Mouse (Mus musculus) testis, adult 2 months (tissue): ENCODE results near the gene Flrt1. TPM values are rescaled to one million over a fixed set of nuclear protein-coding genes. Genes with fewer than 3 reads are reported as not detected.

Experiments
- H3K27ac ChIP-seq: fragments of 200-500 bp; 2 replicates; pipeline ENCODE4 v1.5.1; 2012; ENCODE audit warnings: low read depth, low read length; ENCODE audit not compliant: control insufficient read depth, insufficient read depth
- H3K27me3 ChIP-seq: fragments of 200-500 bp; 2 replicates; pipeline ENCODE4 v1.6.1; 2012; ENCODE audit warnings: mild to moderate bottlenecking, low read length, moderate library complexity; ENCODE audit not compliant: control insufficient read depth, insufficient read depth
- H3K36me3 ChIP-seq: fragments of 200-500 bp; 2 replicates; pipeline ENCODE4 v1.6.1; 2012; ENCODE audit warnings: mild to moderate bottlenecking, low read length; ENCODE audit not compliant: control insufficient read depth, insufficient read depth
- H3K4me1 ChIP-seq: fragments of 200-500 bp; 2 replicates; pipeline ENCODE4 v1.6.1; 2012; ENCODE audit warnings: low read length; ENCODE audit not compliant: control insufficient read depth, insufficient read depth
- H3K4me3 ChIP-seq: fragments of 200-500 bp; 2 replicates; pipeline ENCODE4 v1.5.1; 2012; ENCODE audit warnings: low read depth, mild to moderate bottlenecking, low read length, moderate library complexity, mixed read lengths; ENCODE audit not compliant: control insufficient read depth
- CTCF ChIP-seq: fragments of 200-500 bp; IDR thresholded peaks from 2 replicates; pipeline ENCODE4 v1.5.1; 2012; ENCODE audit warnings: low read depth, mild to moderate bottlenecking, inconsistent platforms, low read length, moderate library complexity; ENCODE audit not compliant: control insufficient read depth, insufficient read depth, insufficient replicate concordance
- POLR2A ChIP-seq: fragments of 200-500 bp; IDR thresholded peaks from 2 replicates; pipeline ENCODE4 v1.6.1; 2012; ENCODE audit warnings: low read depth, mild to moderate bottlenecking, inconsistent platforms, low read length, moderate library complexity; ENCODE audit not compliant: control insufficient read depth
- polyA plus RNA-seq: library from polyadenylated mRNA; depleted of rRNA; stranded (reverse); fragments of >200 nt; gene quantifications from 2 replicates; pipeline ENCODE4 v1.2.3, GENCODE M21; 2012

The Flrt1 gene
- polyA plus RNA-seq, 1 experiment: 3.1 TPM

- Histone ChIP-seq H3K27me3 (no peaks in the 10 kb centered on the region), H3K4me1 (no peaks in the 10 kb centered on the region; the same call in 1 of the 2 replicates), H3K4me3 (no peak overlapping the region), H3K27ac (no peak overlapping the region), H3K36me3 (no peaks in the 10 kb centered on the region)
- no peak for TF ChIP-seq POLR2A
- no peak for TF ChIP-seq CTCF
Observed at GRCm38 (mm10) chr19:7117653-7118307, 12.3 kb upstream of the Flrt1 start.

GRCm38 (mm10) chr19:7117141-7117540 is 11.6 kb upstream of the Flrt1 start:
- H3K27me3 ChIP-seq: no peaks in the 10 kb centered on the region
- TF ChIP-seq CTCF (no peak), POLR2A (no peak)
- no peaks in the 10 kb centered on the region; the same call in 1 of the 2 replicates for H3K4me1 ChIP-seq
- no peak overlapping the region for H3K4me3 ChIP-seq
- H3K36me3 ChIP-seq: no peaks in the 10 kb centered on the region
- no peak overlapping the region for H3K27ac ChIP-seq

- TF ChIP-seq POLR2A (no peak), CTCF (no peak)
- H3K27me3 ChIP-seq: no peaks in the 10 kb centered on the region
- no peaks in the 10 kb centered on the region; the same call in 1 of the 2 replicates for H3K4me1 ChIP-seq
- H3K36me3 ChIP-seq: no peaks in the 10 kb centered on the region
- H3K27ac ChIP-seq: no peak overlapping the region
- no peak overlapping the region for H3K4me3 ChIP-seq
Observed at GRCm38 (mm10) chr19:7116038-7116731, 10.7 kb upstream of the Flrt1 start.

GRCm38 (mm10) chr19:7113574-7113973 is 8.0 kb upstream of the Flrt1 start:
- Histone ChIP-seq H3K36me3 (no peaks in the 10 kb centered on the region), H3K27me3 (no peaks in the 10 kb centered on the region), H3K4me3 (no peak overlapping the region), H3K27ac (no peak overlapping the region), H3K4me1 (no peaks in the 10 kb centered on the region)
- TF ChIP-seq CTCF: no peak
- no peak for TF ChIP-seq POLR2A

DNA sequence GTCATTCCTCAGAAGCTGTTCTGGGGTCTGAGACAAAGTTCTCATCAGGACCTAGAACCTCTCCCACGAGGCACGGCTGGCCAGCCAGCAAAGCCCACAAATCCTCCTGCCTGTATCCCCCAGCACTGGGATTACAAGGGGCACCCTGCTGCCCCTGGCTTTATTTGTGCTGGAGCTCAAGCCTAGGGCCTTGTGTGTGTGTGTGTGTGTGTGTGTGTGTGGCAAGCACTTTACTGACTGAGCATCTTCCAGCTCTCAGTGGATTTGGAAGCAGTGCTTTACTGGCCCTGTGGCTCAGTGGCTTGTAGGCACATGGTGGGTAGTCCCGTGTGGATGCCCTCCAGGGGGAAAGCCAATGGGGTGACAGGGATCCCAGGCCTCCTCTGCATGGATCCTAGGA is 7.1 kb upstream of the Flrt1 start:
- H3K27ac ChIP-seq: no peak overlapping the region
- no peak overlapping the region for H3K4me3 ChIP-seq
- TF ChIP-seq CTCF (no peak), POLR2A (no peak)
- H3K27me3 ChIP-seq: no peaks in the 10 kb centered on the region
- no peaks in the 10 kb centered on the region for H3K36me3 ChIP-seq
- no peaks in the 10 kb centered on the region for H3K4me1 ChIP-seq

DNA sequence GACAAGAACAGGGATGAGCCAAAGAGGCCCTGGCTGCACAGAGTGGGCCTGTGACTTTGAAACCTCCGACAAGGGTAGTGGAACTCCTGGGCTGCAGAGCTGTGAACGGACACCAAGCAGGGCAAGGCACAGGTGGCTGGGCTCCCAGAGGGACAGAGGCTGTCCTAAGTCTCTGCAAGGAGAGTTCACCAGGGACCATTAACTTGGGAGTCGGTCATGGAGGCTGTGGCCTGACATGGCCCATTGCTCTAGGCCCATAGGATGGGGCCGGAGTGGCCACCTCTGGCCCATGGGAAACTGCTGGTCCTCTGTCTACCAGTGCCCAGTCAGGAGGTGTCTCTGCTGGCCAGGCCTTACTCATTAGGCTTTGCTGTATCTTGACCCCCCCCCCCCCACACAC is 6.2 kb upstream of the Flrt1 start:
- Histone ChIP-seq H3K27ac (no peak overlapping the region), H3K27me3 (no peaks in the 10 kb centered on the region)

DNA sequence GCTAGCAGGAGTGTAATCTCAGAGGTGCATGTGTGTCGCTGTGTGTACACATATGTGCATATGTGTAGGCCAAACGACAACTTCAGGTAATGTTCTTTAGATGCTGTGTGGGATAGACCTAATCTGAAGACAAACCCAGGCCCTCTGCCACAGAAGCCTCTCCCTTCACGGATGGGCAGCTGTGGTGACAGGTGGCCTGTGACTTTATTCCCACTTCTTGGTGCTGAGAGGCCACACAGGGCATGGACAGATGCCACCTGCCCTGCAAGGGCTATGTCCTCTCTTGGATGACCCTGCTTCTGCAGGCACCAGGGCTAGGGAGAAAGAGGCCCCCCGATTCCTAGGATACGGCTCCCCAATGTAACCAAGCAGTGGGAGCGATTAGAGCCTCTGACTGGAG is 5.8 kb upstream of the Flrt1 start:
- no peaks in the 10 kb centered on the region for H3K27me3 ChIP-seq
- TF ChIP-seq POLR2A (no peak), CTCF (no peak)
- no peaks in the 10 kb centered on the region for H3K36me3 ChIP-seq
- no peak overlapping the region for H3K27ac ChIP-seq
- H3K4me3 ChIP-seq: no peak overlapping the region
- H3K4me1 ChIP-seq: no peaks in the 10 kb centered on the region

More for the DNA sequence above, 6.2 kb upstream of the Flrt1 start:
- H3K4me3 ChIP-seq: no peak overlapping the region
- H3K4me1 ChIP-seq: no peaks in the 10 kb centered on the region
- TF ChIP-seq CTCF: no peak
- no peak for TF ChIP-seq POLR2A
- no peaks in the 10 kb centered on the region for H3K36me3 ChIP-seq
